Mouse (Mus musculus): ENCODE results near the gene Cavin1.

Cavin1 gene

GRCm38 (mm10) chr11:100914415-100914814 lies 56.3 kb downstream of the Cavin1 start:
- DNase-seq (ENCODE audit: low read depth, low spot score) = no peak

- no peak for DNase-seq (ENCODE audit: low read depth, low spot score)
Measured at GRCm38 (mm10) chr11:100912401-100913155, 58.1 kb downstream of the Cavin1 start.

GRCm38 (mm10) chr11:100908567-100908966 lies 62.1 kb downstream of the Cavin1 start:
- no peak for DNase-seq (ENCODE audit: low read depth, low spot score)

- DNase-seq (ENCODE audit: low read depth, low spot score) = no peak
Measured at GRCm38 (mm10) chr11:100908112-100908511, 62.6 kb downstream of the Cavin1 start.

GRCm38 (mm10) chr11:100906885-100907284 lies 63.8 kb downstream of the Cavin1 start:
- DNase-seq (ENCODE audit: low read depth, low spot score) = no peak
